15 mouse cellular contexts compared by ENCODE assay signal in genomic region chr1:157705364-157705763, GRCm38 (mm10).
"Had no signal": no experiment of that assay in that cellular context is flagged by ENCODE, and none has a peak within 500 bp of the region (broad histone marks: within the 10 kb centered on the region; RNA-seq: fewer than 3 reads in every experiment).

No protein-coding gene starts in this region.

- H3K4me2 ChIP-seq: kidney, embryonic 15.5 days; liver, embryonic 15.5 days; midbrain, embryonic 11.5 days; midbrain, embryonic 15.5 days; neural tube, embryonic 13.5 days had no signal

- ATAC-seq: intestine, embryonic 16.5 days; midbrain, embryonic 15.5 days had no signal

- H3K27me3 ChIP-seq: kidney, embryonic 15.5 days; liver, embryonic 15.5 days; megakaryocyte, embryonic 14.5 days; midbrain, embryonic 15.5 days; neural tube, embryonic 13.5 days had no signal

- H3K9me3 ChIP-seq: kidney, embryonic 15.5 days; limb, embryonic 10.5 days; liver, embryonic 15.5 days; midbrain, embryonic 15.5 days; neural tube, embryonic 13.5 days had no signal

- DNase-seq: kidney, adult 2 months; kidney, postnatal 25 days; right cerebral cortex, adult 18-20 months; right cerebral cortex, postnatal 25 days; thymus, postnatal 4 days had no signal

- H3K27ac ChIP-seq: kidney, embryonic 15.5 days; left cerebral cortex, adult 2 months; limb, embryonic 10.5 days; liver, embryonic 15.5 days; macrophage; midbrain, embryonic 15.5 days; neural tube, embryonic 13.5 days had no signal

- H3K36me3 ChIP-seq: kidney, embryonic 15.5 days; limb, embryonic 10.5 days; liver, embryonic 15.5 days; midbrain, embryonic 15.5 days; neural tube, embryonic 13.5 days had no signal

- H3K9ac ChIP-seq: kidney, embryonic 15.5 days; liver, embryonic 15.5 days; midbrain, embryonic 15.5 days; neural tube, embryonic 13.5 days had no signal

- H3K4me1 ChIP-seq: kidney, embryonic 15.5 days; megakaryocyte, embryonic 14.5 days; midbrain, embryonic 15.5 days; neural tube, embryonic 13.5 days had no signal

- H3K4me3 ChIP-seq: kidney, embryonic 15.5 days; left cerebral cortex, adult 2 months; limb, embryonic 10.5 days; liver, embryonic 15.5 days; megakaryocyte, embryonic 14.5 days; midbrain, embryonic 15.5 days; neural tube, embryonic 13.5 days had no signal
